Mouse (Mus musculus): Measurements from ENCODE around the gene Sgsm1. TPM values are rescaled to one million over a fixed set of nuclear protein-coding genes. Genes with fewer than 3 reads are reported as not detected.
A peak's percentile ranks its signal among the peaks of the same experiment; 100 is the strongest.

Gene Sgsm1
- total RNA-seq, 2 experiments from 2014 or later, result 0.74 to 1.1 TPM

GRCm38 (mm10) chr5:113323784-113324638 is 13.4 kb upstream of the Sgsm1 start:
- intact Hi-C loops (cut with DNase I), result no loop called here
- DNase-seq, result peak; percentile 30 to 40

- intact Hi-C loops (cut with DNase I), result loop anchor here (5.0 kb wide), 1 partner anchor 137 kb away; no protein-coding TSS in a partner anchor
- peak; percentile 58 to 75 for DNase-seq
These were observed 3.4 kb upstream of the Sgsm1 start for GRCm38 (mm10) chr5:113313998-113314397.

DNA sequence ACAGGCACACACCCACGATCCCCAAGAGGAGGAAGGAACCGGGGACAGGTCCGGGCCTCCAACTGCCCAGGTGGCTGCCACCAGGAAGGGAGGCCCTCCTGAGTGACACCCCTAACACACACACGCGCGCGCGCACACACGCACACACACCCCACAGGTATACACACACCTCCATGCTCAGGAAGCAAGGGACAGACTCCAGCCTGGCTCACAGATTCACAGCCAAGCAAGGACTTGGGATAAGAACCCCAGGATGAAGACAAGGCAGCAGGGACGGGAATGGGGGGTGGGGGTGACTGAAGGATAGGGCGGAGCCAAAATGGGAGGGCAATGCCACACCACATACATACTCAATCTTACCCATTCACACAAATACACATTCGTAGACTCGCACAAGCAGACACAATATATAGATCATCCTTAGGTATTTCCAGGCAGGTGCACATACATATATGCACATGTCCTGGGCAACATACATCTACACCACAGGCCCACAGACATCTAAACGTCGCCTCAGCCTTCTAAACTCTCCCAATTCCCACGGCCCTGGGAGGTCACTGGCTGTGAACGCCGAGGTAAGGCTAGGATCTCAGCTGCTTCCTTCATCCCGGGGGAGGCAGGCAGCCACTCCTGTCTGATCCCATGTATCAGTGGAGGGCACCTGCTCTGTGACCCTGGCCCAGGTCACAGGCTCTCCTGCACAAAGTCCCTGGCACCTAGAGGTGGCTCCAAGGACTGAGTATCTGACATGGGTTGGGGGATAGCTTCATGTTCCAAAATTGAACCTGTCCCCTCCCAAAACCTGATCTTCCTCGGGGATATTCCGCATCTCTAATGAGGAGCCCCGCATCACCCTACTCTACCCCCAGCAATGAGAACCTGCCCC is 852 bp downstream of the Sgsm1 start:
- intact Hi-C loops (cut with DNase I), result loop anchor here (5.0 kb wide), 1 partner anchor 132 kb away; no protein-coding TSS in a partner anchor
- DNase-seq, result no peak

- intact Hi-C loops (cut with DNase I), result no loop called here
- peak; percentile 14 to 34 for DNase-seq
These were observed 3.7 kb downstream of the Sgsm1 start for GRCm38 (mm10) chr5:113306750-113307477.

DNA sequence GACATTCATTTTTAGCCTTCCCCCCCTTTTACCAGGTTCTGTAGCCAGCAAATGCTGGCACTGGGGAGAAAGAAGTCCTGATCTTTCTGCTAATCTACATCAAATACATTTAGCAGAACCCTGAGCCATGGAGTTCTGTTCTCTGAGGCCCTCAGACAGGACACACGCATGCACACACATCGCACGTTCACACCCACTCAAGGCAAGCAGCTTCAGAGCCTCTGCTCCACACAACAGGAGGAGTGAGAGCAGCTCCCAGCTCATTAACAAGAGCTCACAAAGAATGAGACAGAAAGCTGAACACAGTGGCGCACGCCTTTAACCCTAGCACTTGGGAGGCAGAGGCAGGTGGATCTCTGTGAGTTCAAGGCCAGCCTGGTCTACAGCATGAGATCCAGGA is 6.1 kb downstream of the Sgsm1 start:
- DNase-seq, result no peak
- intact Hi-C loops (cut with DNase I), result no loop called here

DNA sequence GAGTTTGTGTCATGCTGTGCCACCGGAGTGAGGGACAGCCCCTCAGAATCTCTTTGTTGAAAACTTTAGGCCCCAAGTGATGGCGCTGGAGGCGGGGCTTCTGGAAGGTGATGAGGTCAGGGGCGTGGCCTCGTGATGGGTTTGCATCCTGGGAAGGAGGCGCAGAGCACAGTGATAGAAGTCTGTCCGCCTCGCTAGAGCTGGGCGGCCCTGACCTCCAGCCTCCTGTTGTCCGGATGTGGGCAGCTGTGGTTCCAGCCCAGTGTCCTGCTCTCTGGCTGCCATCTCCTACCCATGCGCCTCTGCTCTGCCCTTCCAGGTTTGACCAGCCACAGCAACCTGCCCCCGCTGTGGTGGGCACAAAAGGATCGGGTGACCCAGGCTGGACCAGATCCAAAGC is 8.7 kb downstream of the Sgsm1 start:
- intact Hi-C loops (cut with DNase I), result no loop called here
- no peak for DNase-seq

- intact Hi-C loops (cut with DNase I), result no loop called here
- no peak for DNase-seq
These were observed 10.3 kb downstream of the Sgsm1 start for GRCm38 (mm10) chr5:113300148-113300889.

GRCm38 (mm10) chr5:113299433-113299832 is 11.2 kb downstream of the Sgsm1 start:
- no peak for DNase-seq
- intact Hi-C loops (cut with DNase I), result no loop called here

DNA sequence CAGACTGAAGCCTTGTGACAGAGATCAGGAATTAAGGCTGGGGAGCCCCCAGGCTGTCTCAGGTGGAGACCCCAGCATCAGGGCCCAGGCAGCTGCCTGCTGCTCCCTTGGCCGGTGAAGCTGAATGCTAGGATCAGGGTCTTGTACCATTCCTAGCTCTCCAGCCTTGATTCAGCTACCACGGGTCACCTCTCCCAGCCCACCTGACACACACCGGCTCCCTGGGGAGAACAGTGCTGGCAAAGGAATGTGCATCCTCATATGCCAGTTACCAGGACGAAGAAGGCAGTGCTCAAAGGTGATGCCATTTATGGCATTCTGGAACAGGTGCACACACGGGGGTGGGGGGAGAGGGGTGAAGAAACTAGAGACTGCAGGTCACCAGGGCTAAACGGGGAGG is 11.8 kb downstream of the Sgsm1 start:
- no peak for DNase-seq
- intact Hi-C loops (cut with DNase I), result no loop called here

DNA sequence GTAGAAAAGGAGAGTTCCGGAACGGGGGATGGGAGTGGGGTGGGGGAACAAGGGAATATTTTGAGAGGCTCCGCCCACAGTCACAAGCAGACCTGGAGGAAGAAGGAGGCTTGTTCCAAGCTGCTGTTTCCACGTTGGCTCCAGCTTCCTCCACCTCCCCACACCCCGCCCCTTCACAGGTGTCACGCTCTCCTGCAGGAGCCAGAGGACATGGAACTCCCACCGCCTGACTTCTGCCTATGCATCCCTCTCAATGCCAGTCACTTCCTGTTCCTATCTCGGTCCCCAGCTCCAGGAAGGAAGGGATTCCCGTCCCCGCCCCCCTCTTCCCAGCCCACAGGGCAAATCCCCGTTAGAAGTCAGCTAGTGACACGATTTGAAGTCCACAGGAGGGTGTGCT is 12.5 kb downstream of the Sgsm1 start:
- intact Hi-C loops (cut with DNase I), result no loop called here
- DNase-seq, result no peak

DNA sequence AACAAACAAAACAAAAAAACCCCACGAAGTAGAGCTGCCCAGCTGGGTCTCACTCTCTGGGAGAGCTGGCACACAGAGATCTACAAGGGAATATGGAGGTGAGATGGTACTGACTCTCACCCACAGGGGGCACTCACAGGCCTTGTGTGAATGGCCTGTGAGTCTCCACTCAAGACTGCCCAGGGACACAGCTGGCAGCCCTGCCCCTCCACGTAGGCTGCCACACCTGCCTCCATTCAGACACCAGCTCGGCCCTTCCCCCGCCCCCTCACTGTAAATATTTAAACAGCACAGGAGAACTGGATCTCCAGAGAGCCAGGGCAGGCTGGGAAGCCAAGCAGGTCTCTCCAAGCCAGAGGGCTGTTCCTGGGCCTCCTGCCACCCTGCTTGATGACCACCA is 14.8 kb downstream of the Sgsm1 start:
- no peak for DNase-seq
- intact Hi-C loops (cut with DNase I), result no loop called here

- intact Hi-C loops (cut with DNase I), result no loop called here
- no peak for DNase-seq
These were observed 16.0 kb downstream of the Sgsm1 start for GRCm38 (mm10) chr5:113294575-113294974.

DNA sequence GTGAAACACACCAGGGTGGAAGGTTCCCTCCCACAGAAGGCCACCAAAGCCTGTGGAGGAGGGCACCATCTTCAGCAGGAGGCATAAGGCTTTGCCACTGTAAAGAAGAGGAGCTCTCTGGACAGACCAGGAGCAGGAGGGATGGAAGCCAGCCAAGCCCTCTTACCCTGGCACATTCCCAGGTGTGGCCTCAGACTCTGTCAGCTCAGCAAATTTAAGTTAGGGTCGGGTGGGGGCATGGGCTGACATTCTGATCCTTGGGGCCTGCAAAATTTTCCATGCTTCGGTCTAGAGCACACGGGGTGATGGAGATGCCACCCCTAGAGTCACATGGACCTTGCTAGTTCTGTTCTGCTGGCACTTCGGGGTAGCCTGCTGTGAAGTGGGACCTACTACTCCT is 17.1 kb downstream of the Sgsm1 start:
- no peak for DNase-seq
- intact Hi-C loops (cut with DNase I), result no loop called here

DNA sequence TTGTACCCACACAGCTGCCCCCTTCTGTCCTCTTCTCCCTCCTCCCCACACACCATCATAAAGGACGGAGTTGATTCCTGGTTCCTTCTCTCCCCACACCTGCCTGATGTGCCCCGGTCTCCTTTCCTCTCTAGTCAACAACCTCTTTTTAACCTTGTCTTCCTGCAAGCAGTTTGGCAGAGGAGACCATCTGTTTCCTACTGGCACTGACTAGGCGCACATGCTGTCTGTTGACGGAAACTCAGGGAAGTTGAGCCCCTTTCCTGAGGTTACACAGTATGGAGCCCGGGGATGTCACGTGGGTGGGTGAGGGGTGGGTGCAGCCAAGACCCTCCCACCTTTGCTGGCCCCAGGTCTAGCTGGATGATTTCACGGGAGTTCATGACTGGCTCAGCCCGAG is 17.8 kb downstream of the Sgsm1 start:
- intact Hi-C loops (cut with DNase I), result no loop called here
- DNase-seq, result no peak

DNA sequence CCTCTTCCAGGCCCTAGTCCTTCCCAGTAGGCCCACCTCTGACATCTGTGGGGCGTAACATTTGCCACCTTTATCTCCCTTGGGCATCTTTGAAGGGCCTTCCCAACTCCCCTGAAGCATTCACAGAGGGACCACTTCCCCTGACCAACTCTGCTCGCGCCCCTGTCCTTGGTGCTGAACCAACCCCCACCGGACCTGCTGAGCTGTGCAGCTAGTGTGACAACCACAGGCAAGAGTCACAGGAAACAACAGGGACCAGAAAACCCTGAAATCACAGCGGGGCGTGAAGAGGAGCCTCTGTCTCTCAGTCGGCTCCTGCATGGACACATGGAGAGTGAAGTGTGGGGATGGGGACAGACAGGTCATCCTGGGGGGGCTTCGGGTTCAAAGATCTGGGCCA is 18.4 kb downstream of the Sgsm1 start:
- DNase-seq, result peak; percentile 18 to 46
- intact Hi-C loops (cut with DNase I), result no loop called here

GRCm38 (mm10) chr5:113291125-113291524 is 19.5 kb downstream of the Sgsm1 start:
- intact Hi-C loops (cut with DNase I), result no loop called here
- no peak for DNase-seq

DNA sequence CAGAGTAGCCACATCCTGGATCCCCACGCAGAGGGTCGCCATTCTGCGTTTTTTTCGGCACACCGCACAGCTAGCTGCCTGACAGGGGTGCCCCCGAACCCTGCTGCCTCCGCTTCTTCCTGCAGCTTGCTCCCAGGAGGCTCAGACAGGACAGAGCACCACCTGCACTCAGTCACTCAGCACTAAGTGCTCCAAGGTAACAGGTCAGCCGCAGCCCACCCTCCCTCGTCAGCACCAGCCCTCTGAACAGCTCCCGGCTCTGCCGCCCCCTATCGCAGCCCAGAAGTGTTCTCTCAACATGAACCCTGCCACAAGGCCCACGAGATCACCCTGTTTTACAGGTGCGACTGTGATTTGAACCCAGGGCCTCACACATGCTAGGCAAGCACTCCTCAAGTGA is 20.4 kb downstream of the Sgsm1 start:
- DNase-seq, result no peak
- intact Hi-C loops (cut with DNase I), result no loop called here

DNA sequence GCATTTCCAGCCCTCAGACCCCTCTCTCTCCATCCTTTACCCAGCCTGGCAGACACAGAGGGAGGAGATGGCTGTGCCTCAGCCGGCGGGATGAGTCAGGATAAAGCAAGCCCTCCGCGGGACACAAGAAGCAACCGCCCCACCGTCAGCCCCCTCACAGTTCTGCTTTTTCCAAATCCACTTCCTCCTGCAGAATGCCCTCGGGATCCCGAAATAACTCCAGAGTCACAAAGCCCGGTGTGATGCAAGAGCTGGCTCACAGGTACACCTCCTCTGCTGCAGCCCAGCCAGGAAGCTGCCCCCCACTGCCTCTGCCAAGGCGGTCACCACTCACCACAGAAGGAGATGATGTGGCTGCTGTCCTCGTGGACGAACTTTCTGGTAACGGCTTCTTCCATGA is 22.1 kb downstream of the Sgsm1 start:
- DNase-seq, result no peak
- intact Hi-C loops (cut with DNase I), result no loop called here

GRCm38 (mm10) chr5:113287762-113288161 is 22.8 kb downstream of the Sgsm1 start:
- DNase-seq, result no peak
- intact Hi-C loops (cut with DNase I), result no loop called here
